Mouse (Mus musculus) embryo, embryonic 11 days (tissue): ENCODE data around the gene Zc3h10.
"Not testable (repeated sequence)": the region's sequence is repeated elsewhere in the genome, so short reads cannot be mapped to it uniquely, and the experiment has no call there.

Source experiments
- DNase-seq: peaks from one replicate; pipeline ENCODE4 v3.0.0-alpha.2; 2015

Gene Zc3h10

GRCm38 (mm10) chr10:128547361-128548032 lies at the start of gene Zc3h10:
Gene Zc3h10, minus strand, starts transcription at chr10:128547774.
- peak; percentile 98 for DNase-seq

GRCm38 (mm10) chr10:128592797-128593196 lies 45.2 kb upstream of the Zc3h10 start:
- no peak for DNase-seq

- no peak for DNase-seq
These were observed 43.9 kb upstream of the Zc3h10 start for GRCm38 (mm10) chr10:128591436-128591835.

GRCm38 (mm10) chr10:128590193-128590690 lies 42.7 kb upstream of the Zc3h10 start:
- DNase-seq, result peak; percentile 89

- DNase-seq, result peak; percentile 80
These were observed 42.1 kb upstream of the Zc3h10 start, which contains the start of gene Erbb3 for GRCm38 (mm10) chr10:128589464-128590192. Gene Erbb3, minus strand, starts transcription at chr10:128589652.

GRCm38 (mm10) chr10:128588775-128589463 lies 41.3 kb upstream of the Zc3h10 start:
- DNase-seq, result no peak

GRCm38 (mm10) chr10:128588136-128588535 lies 40.6 kb upstream of the Zc3h10 start:
- no peak for DNase-seq

GRCm38 (mm10) chr10:128587697-128588096 lies 40.1 kb upstream of the Zc3h10 start:
- no peak for DNase-seq

GRCm38 (mm10) chr10:128587120-128587519 lies 39.5 kb upstream of the Zc3h10 start:
- no peak for DNase-seq

GRCm38 (mm10) chr10:128586546-128586945 lies 39.0 kb upstream of the Zc3h10 start:
- DNase-seq, result no peak

- DNase-seq, result peak; percentile 19
These were observed 36.8 kb upstream of the Zc3h10 start for GRCm38 (mm10) chr10:128584386-128584785.

- peak; percentile 22 for DNase-seq
These were observed 36.1 kb upstream of the Zc3h10 start for GRCm38 (mm10) chr10:128583644-128584043.

- no peak for DNase-seq
These were observed 32.2 kb upstream of the Zc3h10 start for GRCm38 (mm10) chr10:128579731-128580130.

- DNase-seq, result no peak
These were observed 31.7 kb upstream of the Zc3h10 start for GRCm38 (mm10) chr10:128579298-128579697.

GRCm38 (mm10) chr10:128578330-128578729 lies 30.8 kb upstream of the Zc3h10 start:
- no peak for DNase-seq

- no peak for DNase-seq
These were observed 27.5 kb upstream of the Zc3h10 start for GRCm38 (mm10) chr10:128575063-128575462.

GRCm38 (mm10) chr10:128565788-128566531 lies 18.4 kb upstream of the Zc3h10 start, which contains the start of gene Pa2g4:
Gene Pa2g4, minus strand, starts transcription at chr10:128565987.
- DNase-seq, result peak; percentile 100

GRCm38 (mm10) chr10:128565206-128565787 lies 17.7 kb upstream of the Zc3h10 start:
- peak; percentile 61 for DNase-seq

- DNase-seq, result no peak
These were observed 16.0 kb upstream of the Zc3h10 start for GRCm38 (mm10) chr10:128563544-128563943.

GRCm38 (mm10) chr10:128556963-128557362 lies 9.4 kb upstream of the Zc3h10 start:
- no peak for DNase-seq

GRCm38 (mm10) chr10:128556286-128556685 lies 8.7 kb upstream of the Zc3h10 start:
- no peak for DNase-seq

- DNase-seq, result not testable (repeated sequence)
These were observed 8.0 kb upstream of the Zc3h10 start for GRCm38 (mm10) chr10:128555567-128555966.
